Mouse (Mus musculus) heart, embryonic 16.5 days (tissue): ENCODE data around the gene Per1. TPM values are rescaled to one million over a fixed set of nuclear protein-coding genes. Genes with fewer than 3 reads are reported as not detected.

ENCODE experiments used
- ATAC-seq: fragments of 200-750 bp; cut with Nextera tagmentation; replicated peaks from 2 replicates; pipeline ENCODE4 v1.8.0; 2017; ENCODE audit warnings: moderate number of reproducible peaks; ENCODE audit not compliant: insufficient read depth, low FRiP score; ENCODE audit errors: extremely low read depth
- H3K27ac ChIP-seq: fragments of 300-500 bp; sonication (generic); 2 replicates; pipeline ENCODE4 v1.5.1; 2014; ENCODE audit warnings: mild to moderate bottlenecking, low read length, control low read depth, moderate library complexity
- H3K27me3 ChIP-seq: fragments of 300-500 bp; sonication (generic); 2 replicates; pipeline ENCODE4 v1.6.1; 2014; ENCODE audit warnings: low read length, mixed read lengths; ENCODE audit not compliant: control insufficient read depth, insufficient read depth
- H3K36me3 ChIP-seq: fragments of 300-500 bp; sonication (generic); 2 replicates; pipeline ENCODE4 v1.6.1; 2014; ENCODE audit not compliant: control insufficient read depth, insufficient read depth
- H3K4me1 ChIP-seq: fragments of 300-500 bp; sonication (generic); 2 replicates; pipeline ENCODE4 v1.6.1; 2014; ENCODE audit warnings: low read length, mixed read lengths; ENCODE audit not compliant: control insufficient read depth, insufficient read depth
- H3K4me2 ChIP-seq: fragments of 300-500 bp; sonication (generic); 2 replicates; pipeline ENCODE4 v1.6.1; 2014; ENCODE audit warnings: low read depth, mild to moderate bottlenecking, control low read depth, low read length
- H3K4me3 ChIP-seq: fragments of 300-500 bp; sonication (generic); 2 replicates; pipeline ENCODE4 v1.5.1; 2014; ENCODE audit warnings: mild to moderate bottlenecking, control low read depth, low read length
- H3K9ac ChIP-seq: fragments of 300-500 bp; sonication (generic); 2 replicates; pipeline ENCODE4 v1.6.1; 2014; ENCODE audit warnings: low read length, control low read depth
- H3K9me3 ChIP-seq: fragments of 300-500 bp; sonication (generic); replicated peaks from 2 replicates; pipeline ENCODE4 v1.6.1; 2016; ENCODE audit warnings: low read length; ENCODE audit not compliant: control insufficient read depth
- WGBS: fragments of 180-500 bp; shearing (Covaris S2); extraction: QIAGEN DNeasy Blood & Tissue Kit; methylation state at CpG from one replicate; pipeline ENCODE4 v1.1.7; 2014; 5-methylcytosine and 5-hydroxymethylcytosine counted together
- polyA plus RNA-seq: library from polyadenylated mRNA; unstranded; fragments of >200 nt; fragmentation: Nextera tagmentation; extraction: Ambion mirVana; gene quantifications from 2 replicates; pipeline ENCODE4 v1.2.1, GENCODE M21; 2015

Gene Per1
- 19.6 and 21.9 TPM in 2 replicates for polyA plus RNA-seq

DNA sequence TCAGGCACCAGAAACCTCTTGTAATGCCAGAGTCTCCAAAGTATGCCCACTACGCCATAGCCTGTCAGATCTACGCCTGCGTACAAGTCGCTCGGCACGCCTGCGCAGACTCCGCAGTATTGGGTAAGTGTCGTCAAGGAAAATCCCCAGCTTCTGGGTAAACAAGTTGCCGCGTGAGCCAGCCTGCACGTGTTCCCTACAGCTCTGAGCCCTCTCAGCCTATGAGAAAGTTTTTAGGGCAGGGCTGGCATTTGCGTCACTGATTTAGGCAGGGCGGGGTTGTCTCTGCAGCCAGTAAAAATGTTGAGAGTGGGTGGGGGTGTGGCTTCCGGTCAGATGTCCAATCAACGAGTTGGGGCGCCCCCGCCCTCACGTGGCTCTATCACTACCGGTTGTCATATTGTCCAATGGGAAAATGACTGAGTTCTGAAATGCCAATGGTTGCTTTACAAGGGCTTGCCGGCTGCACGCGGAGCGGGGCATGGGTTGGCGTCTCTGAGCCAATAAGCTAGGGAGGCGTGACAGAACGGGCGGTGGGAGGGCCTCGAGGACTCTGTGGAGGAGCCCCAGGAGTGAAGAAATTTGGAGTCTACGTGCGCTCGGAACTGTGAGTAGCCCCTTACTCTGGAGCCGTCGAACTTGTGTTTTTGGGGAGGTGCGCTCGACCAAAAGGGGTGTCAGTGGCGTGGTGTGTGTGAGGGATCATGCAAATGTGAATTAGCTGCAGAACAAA is at the start of gene Per1:
Gene Per1, plus strand, starts transcription at position 521 of the 733 bp plus-strand sequence.
- Histone ChIP-seq H3K9me3 (no peaks in the 10 kb centered on the region), H3K4me3 (peak within 1 kb of the TSS; percentile 76), H3K9ac (peak within 1 kb of the TSS; percentile 93), H3K4me1 (peaks cover 38% of the 10 kb centered on the region), H3K27me3 (no peaks in the 10 kb centered on the region), H3K36me3 (peaks cover 11% of the 10 kb centered on the region), H3K4me2 (peak within 1 kb of the TSS; percentile 98), H3K27ac (peak within 1 kb of the TSS; percentile 99)
- ATAC-seq = peak; percentile 86
- WGBS = under 1% methylated on average over 37 of the region's 37 CpGs

DNA sequence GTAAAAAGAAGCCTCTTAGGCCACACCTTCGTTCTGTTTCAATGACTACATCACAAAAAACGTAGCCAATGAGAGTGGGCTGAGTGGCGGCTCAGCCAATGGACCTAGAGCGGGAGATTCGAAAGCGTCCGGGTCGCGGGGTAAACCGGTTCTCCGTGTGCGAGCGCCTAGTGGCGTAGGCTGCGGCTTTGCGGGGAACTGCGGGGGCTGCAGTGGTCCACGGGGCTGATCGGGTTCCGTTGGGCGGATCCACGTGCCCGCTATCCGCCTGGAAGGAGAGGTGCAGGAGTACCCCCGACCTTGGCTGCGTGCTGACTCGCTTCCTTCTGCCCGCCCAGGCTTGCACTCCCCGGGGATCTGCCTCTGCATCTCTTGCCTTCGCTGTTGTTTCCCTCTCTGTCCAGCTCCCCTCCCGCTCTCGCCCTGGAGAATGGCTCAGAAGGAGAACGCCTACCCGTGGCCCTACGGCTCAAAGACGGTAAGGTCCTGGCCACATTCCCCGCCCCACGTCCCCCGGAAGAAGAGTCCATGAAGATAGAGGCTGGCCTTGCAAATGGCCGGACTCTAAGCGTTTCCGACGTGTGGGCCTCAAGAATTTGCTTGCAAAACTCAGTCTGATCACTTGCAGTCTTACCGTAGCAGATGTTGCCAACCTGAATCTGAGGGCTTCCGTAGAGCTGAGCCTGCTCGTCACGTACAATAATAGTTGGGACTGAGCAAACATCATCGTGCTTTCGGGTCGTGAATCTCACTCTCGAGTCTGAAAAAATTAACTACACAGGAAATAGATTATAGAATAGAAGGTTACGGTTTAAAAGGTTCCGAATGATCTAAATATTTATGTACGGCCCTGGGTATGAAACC is 49.3 kb upstream of the Per1 start, which contains the start of gene Aurkb:
Gene Aurkb, plus strand, starts transcription at position 117 of the 864 bp plus-strand sequence.
- no peaks in the 10 kb centered on the region for H3K27me3 ChIP-seq
- peaks cover 15% of the 10 kb centered on the region for H3K36me3 ChIP-seq
- H3K4me2 ChIP-seq = peak within 1 kb of the TSS; percentile 76
- peak within 1 kb of the TSS; percentile 91 for H3K27ac ChIP-seq
- peaks cover 13% of the 10 kb centered on the region for H3K4me1 ChIP-seq
- under 1% methylated on average over 54 of the region's 54 CpGs for WGBS
- peak; percentile 72 for ATAC-seq
- peak within 1 kb of the TSS; percentile 79 for H3K9ac ChIP-seq
- H3K4me3 ChIP-seq = peak within 1 kb of the TSS; percentile 79
- H3K9me3 ChIP-seq = no peaks in the 10 kb centered on the region

DNA sequence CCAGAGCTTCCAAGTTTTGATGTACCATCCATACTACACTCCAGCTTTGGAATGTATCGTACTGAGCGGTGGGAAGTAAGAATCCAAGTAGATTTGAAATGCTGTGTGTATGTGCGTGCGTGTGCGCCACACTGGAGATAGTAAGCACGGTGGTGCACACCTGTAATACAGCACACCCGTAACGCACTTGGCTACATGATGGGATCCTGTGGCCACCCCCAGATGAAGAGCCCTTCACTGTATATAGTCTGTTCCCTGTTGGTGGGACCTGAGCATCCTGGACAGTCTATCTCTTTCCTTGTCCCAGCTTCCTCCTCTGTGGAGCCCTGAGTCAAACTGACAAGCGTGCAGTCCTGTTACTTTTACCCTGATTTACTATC is 48.6 kb upstream of the Per1 start:
- peak overlapping the region; percentile 79 for H3K4me3 ChIP-seq
- ATAC-seq = no peak
- H3K27ac ChIP-seq = peak overlapping the region; percentile 91
- WGBS = 7% methylated on average over 9 of the region's 9 CpGs
- no peaks in the 10 kb centered on the region for H3K27me3 ChIP-seq
- peaks cover 17% of the 10 kb centered on the region for H3K36me3 ChIP-seq
- H3K9ac ChIP-seq = peak overlapping the region; percentile 79
- H3K4me2 ChIP-seq = peak overlapping the region; percentile 76
- peaks cover 13% of the 10 kb centered on the region for H3K4me1 ChIP-seq
- no peaks in the 10 kb centered on the region for H3K9me3 ChIP-seq

DNA sequence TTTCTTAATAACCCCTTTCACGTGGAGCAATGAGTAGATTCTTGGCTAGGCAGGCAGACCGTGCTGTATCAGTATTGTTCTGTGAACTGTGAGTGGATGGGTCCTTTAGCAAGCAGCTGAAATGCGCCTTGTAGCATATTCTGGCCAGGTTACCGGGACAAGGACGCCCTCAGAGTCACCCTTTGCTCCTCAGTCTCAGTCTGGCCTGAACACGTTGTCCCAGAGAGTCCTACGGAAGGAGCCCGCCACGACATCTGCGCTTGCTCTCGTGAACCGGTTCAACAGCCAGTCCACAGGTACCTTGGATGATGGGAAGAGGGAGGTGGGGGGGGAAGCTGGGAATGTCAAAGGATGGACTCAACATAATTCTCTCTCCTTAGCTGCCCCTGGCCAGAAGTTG is 47.4 kb upstream of the Per1 start:
- Histone ChIP-seq H3K9ac (no peak overlapping the region), H3K4me3 (no peak overlapping the region), H3K27me3 (no peaks in the 10 kb centered on the region), H3K4me1 (peaks cover 13% of the 10 kb centered on the region), H3K4me2 (peak overlapping the region; percentile 76; the same call in 1 of the 2 replicates), H3K27ac (no peak overlapping the region), H3K9me3 (no peaks in the 10 kb centered on the region), H3K36me3 (peaks cover 17% of the 10 kb centered on the region)
- 87% methylated on average over 12 of the region's 12 CpGs for WGBS
- ATAC-seq = no peak

DNA sequence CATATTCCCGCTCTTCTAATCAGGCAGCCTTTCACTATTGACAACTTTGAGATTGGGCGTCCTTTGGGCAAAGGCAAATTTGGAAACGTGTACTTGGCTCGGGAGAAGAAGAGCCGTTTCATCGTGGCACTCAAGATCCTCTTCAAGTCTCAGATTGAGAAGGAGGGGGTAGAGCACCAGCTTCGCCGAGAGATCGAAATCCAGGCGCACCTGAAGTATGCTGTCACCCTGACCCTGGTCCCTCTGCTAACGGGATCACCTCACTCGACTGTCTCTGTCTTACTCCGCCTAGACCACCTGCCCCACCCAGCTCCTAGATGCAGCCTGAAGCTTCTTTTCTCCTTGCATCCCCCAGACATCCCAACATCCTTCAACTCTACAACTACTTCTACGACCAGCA is 46.9 kb upstream of the Per1 start:
- ATAC-seq = no peak
- Histone ChIP-seq H3K9ac (no peak overlapping the region), H3K27me3 (no peaks in the 10 kb centered on the region), H3K4me2 (no peak overlapping the region), H3K36me3 (peaks cover 17% of the 10 kb centered on the region), H3K4me3 (no peak overlapping the region), H3K4me1 (peaks cover 13% of the 10 kb centered on the region), H3K9me3 (no peaks in the 10 kb centered on the region), H3K27ac (no peak overlapping the region)
- 90% methylated on average over 14 of the region's 14 CpGs for WGBS

DNA sequence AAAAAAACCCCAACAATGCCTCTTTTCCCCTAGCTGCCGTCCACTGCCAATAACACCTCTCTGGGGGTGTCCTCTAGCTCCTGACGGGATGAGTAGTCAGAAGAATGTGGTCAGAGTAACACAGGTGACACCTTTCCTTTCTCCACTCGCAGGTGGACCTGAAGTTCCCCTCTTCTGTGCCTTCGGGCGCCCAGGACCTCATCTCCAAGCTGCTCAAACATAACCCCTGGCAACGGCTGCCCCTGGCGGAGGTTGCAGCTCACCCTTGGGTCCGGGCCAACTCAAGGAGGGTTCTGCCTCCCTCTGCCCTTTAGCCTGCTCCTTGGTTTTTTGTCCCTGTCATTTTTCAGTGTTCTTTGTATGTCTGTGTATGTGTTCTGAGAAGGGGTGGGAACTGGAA is 44.3 kb upstream of the Per1 start:
- Histone ChIP-seq H3K27ac (no peak overlapping the region), H3K4me1 (peaks cover 13% of the 10 kb centered on the region), H3K27me3 (no peaks in the 10 kb centered on the region), H3K36me3 (peaks cover 17% of the 10 kb centered on the region), H3K9me3 (no peaks in the 10 kb centered on the region), H3K4me3 (no peak overlapping the region), H3K9ac (no peak overlapping the region), H3K4me2 (no peak overlapping the region)
- no peak for ATAC-seq
- 92% methylated on average over 8 of the region's 8 CpGs for WGBS

DNA sequence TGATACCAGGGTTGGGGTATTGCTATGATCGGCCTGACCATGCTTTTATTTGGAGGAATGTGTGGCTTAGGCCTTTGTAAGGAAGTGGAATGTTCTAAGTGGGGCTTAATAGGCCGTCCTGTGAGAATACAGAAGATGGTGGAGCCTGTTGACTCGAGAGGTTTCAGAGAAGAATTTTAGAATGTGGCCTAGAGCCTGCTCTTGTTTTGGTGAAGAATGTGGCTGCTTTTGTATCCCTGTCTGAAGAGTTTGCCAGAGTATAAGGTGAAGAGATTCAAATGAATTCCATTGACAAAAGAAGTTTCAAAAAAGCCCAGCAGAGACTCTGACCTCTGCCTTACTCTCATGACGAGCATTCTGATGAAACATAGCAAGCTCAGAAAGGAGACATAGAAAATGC is 43.2 kb upstream of the Per1 start:
- Histone ChIP-seq H3K4me1 (peaks cover 9% of the 10 kb centered on the region), H3K9me3 (no peaks in the 10 kb centered on the region), H3K4me3 (no peak overlapping the region), H3K4me2 (no peak overlapping the region), H3K9ac (no peak overlapping the region), H3K27me3 (no peaks in the 10 kb centered on the region), H3K36me3 (peaks cover 17% of the 10 kb centered on the region), H3K27ac (no peak overlapping the region)
- 87% methylated on average over 4 of the region's 4 CpGs for WGBS
- ATAC-seq = no peak

DNA sequence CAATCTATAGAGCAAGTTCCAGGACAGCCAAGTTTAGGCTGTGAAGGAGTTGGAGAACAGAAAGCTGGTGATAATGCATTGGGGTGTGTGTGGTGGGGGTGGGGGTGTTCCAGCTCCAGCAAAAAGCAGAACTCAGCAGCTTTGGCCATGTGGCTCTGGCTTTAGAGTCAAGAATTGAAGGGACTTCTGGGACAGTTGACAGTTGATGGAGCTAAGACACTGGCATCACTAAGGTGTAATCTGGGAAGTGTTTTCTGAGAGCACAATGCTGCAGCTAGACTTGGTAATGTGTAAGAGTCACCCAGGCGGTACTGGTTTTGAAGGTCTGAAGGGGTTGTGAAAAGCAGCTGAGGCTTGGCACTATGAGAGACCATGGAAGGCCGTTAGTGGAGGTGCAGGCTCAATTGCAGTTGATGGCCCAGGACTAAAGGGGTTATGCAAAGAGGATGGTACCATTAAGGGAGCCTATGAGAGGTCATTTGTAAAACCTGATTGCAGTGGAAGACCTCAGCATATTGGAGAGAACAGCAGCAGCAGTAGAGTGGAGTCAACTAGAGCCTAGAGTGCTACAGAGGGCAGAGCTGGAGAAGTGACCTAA is 42.1 kb upstream of the Per1 start:
- WGBS = 86% methylated on average over 2 of the region's 2 CpGs
- peaks cover 17% of the 10 kb centered on the region for H3K36me3 ChIP-seq
- H3K27ac ChIP-seq = no peak overlapping the region
- H3K4me2 ChIP-seq = no peak overlapping the region
- no peak overlapping the region for H3K9ac ChIP-seq
- peaks cover 4% of the 10 kb centered on the region for H3K4me1 ChIP-seq
- no peak overlapping the region for H3K4me3 ChIP-seq
- H3K27me3 ChIP-seq = no peaks in the 10 kb centered on the region
- no peaks in the 10 kb centered on the region for H3K9me3 ChIP-seq
- no peak for ATAC-seq
